Mouse (Mus musculus) thymus, adult 2 months (tissue): ENCODE measurements around the gene Ctcf.

Experiments
- CTCF ChIP-seq: fragments of 200-500 bp; IDR thresholded peaks from 2 replicates; pipeline ENCODE4 v1.5.1; 2012; ENCODE audit warnings: mild to moderate bottlenecking, control low read depth, low read length, moderate library complexity, borderline replicate concordance; ENCODE audit not compliant: control insufficient read depth, poor library complexity, insufficient read depth; ENCODE audit errors: extremely low read depth
- POLR2A ChIP-seq: fragments of 200-500 bp; IDR thresholded peaks from 2 replicates; pipeline ENCODE4 v1.6.1; 2012; ENCODE audit warnings: mild to moderate bottlenecking, low read length, control low read depth, moderate library complexity; ENCODE audit not compliant: control insufficient read depth, poor library complexity, insufficient read depth; ENCODE audit errors: extremely low read depth

DNA sequence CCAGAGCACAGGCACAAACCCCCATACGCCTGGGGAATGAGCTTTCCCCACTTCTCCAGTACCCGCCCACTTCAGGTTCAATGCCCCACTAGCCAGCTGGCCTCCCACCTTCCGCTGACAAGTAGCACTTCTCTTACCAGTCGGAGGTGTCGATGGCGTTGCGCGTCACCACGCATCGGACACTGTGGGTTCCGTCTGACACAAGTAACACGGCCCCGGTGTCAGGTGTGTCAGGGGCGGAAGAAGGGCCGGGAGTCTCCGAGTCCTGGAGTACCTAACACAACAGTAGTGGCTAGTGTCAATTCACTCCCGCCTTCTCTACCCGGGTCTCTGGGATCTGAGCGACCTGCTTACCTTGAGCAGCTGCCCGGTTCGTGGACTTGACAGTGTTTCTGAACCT, 64.2 kb downstream of the Ctcf start:
- TF ChIP-seq POLR2A (no peak), CTCF (no peak; the same call in 1 of the 2 replicates)
